Mouse (Mus musculus) brain, embryonic 14.5 days (tissue): ENCODE measurements around the gene Lins1.

Source experiments
- CTCF ChIP-seq: fragments of 200-500 bp; IDR thresholded peaks from 2 replicates; pipeline ENCODE4 v1.5.1; 2012; ENCODE audit warnings: inconsistent platforms, mild to moderate bottlenecking, moderate library complexity, borderline replicate concordance; ENCODE audit not compliant: insufficient read depth, insufficient read length; ENCODE audit errors: extremely low read depth
- POLR2A ChIP-seq: fragments of 200-500 bp; IDR thresholded peaks from 2 replicates; pipeline ENCODE4 v1.6.1; 2012; ENCODE audit warnings: mild to moderate bottlenecking, inconsistent platforms, borderline replicate concordance; ENCODE audit not compliant: poor library complexity, insufficient read depth, insufficient read length, severe bottlenecking; ENCODE audit errors: extremely low read depth

DNA sequence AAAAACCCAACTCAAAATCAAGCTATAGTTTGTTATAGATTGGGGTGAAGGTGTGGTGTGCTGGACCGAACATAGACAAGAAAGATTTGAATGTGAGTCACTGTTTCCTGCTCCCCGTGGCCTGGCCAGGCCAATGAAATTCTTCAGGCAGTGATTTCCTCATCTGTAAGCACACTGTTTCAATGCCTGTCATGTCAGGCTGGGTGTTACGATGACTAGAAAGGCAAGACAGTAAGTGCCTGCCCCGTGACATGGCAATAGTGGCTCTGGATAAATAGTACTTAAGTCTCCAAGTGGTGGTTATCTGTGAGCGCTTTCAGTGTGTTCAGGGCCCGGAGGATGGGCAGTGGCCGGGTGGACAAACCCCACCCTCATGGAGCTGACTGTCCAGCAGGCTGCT, 57.3 kb downstream of the Lins1 start:
- TF ChIP-seq CTCF (no peak), POLR2A (no peak)
